Mouse (Mus musculus): ENCODE results near the gene Ermap.

Gene Ermap

GRCm38 (mm10) chr4:119189864-119190263 lies at the start of gene Ermap:
TSS of gene Ermap (minus strand) at chr4:119190011.
- DNase-seq (ENCODE audit: low spot score in 2 of 2), result no peak

- DNase-seq (ENCODE audit: low spot score in 2 of 2), result peak in 1 of 2 experiments; percentile 25
These were observed 49.4 kb upstream of the Ermap start for GRCm38 (mm10) chr4:119239181-119239682.

- no peak for DNase-seq (ENCODE audit: low spot score in 2 of 2)
These were observed 48.9 kb upstream of the Ermap start for GRCm38 (mm10) chr4:119238661-119239060.

GRCm38 (mm10) chr4:119234348-119234747 lies 44.5 kb upstream of the Ermap start:
- DNase-seq (ENCODE audit: low spot score in 2 of 2), result no peak

- DNase-seq (ENCODE audit: low spot score in 2 of 2), result peak in 1 of 2 experiments; percentile 47
These were observed 43.6 kb upstream of the Ermap start for GRCm38 (mm10) chr4:119233256-119233901.

- peak; percentile 97 to 98 for DNase-seq (ENCODE audit: low spot score in 2 of 2)
These were observed 42.8 kb upstream of the Ermap start, which contains the start of the genes AU022252 and P3h1 for GRCm38 (mm10) chr4:119232410-119233255. TSS of gene AU022252 (minus strand) at chr4:119232712. TSS of gene P3h1 (plus strand) at chr4:119232915.

- DNase-seq (ENCODE audit: low spot score in 2 of 2), result no peak
These were observed 36.9 kb upstream of the Ermap start for GRCm38 (mm10) chr4:119226751-119227150.

- DNase-seq (ENCODE audit: low spot score in 2 of 2), result no peak
These were observed 35.9 kb upstream of the Ermap start for GRCm38 (mm10) chr4:119225719-119226118.

GRCm38 (mm10) chr4:119224534-119224933 lies 34.7 kb upstream of the Ermap start:
- DNase-seq (ENCODE audit: low spot score in 2 of 2), result no peak

GRCm38 (mm10) chr4:119223696-119224095 lies 33.9 kb upstream of the Ermap start:
- no peak for DNase-seq (ENCODE audit: low spot score in 2 of 2)

GRCm38 (mm10) chr4:119218169-119218568 lies 28.4 kb upstream of the Ermap start, which contains the start of gene Tmem269:
TSS of gene Tmem269 (minus strand) at chr4:119218217.
- no peak for DNase-seq (ENCODE audit: low spot score in 2 of 2)

GRCm38 (mm10) chr4:119216667-119217066 lies 26.9 kb upstream of the Ermap start:
- DNase-seq (ENCODE audit: low spot score in 2 of 2), result no peak

- DNase-seq (ENCODE audit: low spot score in 2 of 2), result peak; percentile 20 to 49
These were observed 14.9 kb upstream of the Ermap start for GRCm38 (mm10) chr4:119204672-119205071.

GRCm38 (mm10) chr4:119198105-119198504 lies 8.3 kb upstream of the Ermap start:
- no peak for DNase-seq (ENCODE audit: low spot score in 2 of 2)

- DNase-seq (ENCODE audit: low spot score in 2 of 2), result no peak
These were observed 5.9 kb upstream of the Ermap start for GRCm38 (mm10) chr4:119195582-119196320.

GRCm38 (mm10) chr4:119194909-119195581 lies 5.2 kb upstream of the Ermap start, which contains the start of gene Svbp:
TSS of gene Svbp (plus strand) at chr4:119195306.
- peak; percentile 57 to 75 for DNase-seq (ENCODE audit: low spot score in 2 of 2)

GRCm38 (mm10) chr4:119192757-119193156 lies 2.9 kb upstream of the Ermap start:
- DNase-seq (ENCODE audit: low spot score in 2 of 2), result no peak

- no peak for DNase-seq (ENCODE audit: low spot score in 2 of 2)
These were observed 1.5 kb upstream of the Ermap start for GRCm38 (mm10) chr4:119191273-119191672.

GRCm38 (mm10) chr4:119190618-119191017 lies 807 bp upstream of the Ermap start:
- no peak for DNase-seq (ENCODE audit: low spot score in 2 of 2)

GRCm38 (mm10) chr4:119189392-119189791 lies 419 bp downstream of the Ermap start:
- no peak for DNase-seq (ENCODE audit: low spot score in 2 of 2)
